Mouse (Mus musculus) mouse embryonic stem cell (cell line): ENCODE data around the gene Olfr934.

ENCODE experiments used
- in situ Hi-C, 2 experiments: fragments of 300-500 bp; cut with MboI; formaldehyde crosslinking; loops; 1 replicate in 1 of 2; 3 replicates in 1 of 2; pipeline ENCODE4 v1.14.3; 2019 to 2020; ENCODE audit warnings: low sequenced_read_pairs in 2 of 2, low pct_unique_long_range_greater_than_20kb in 1 of 2, mixed read lengths in 1 of 2; ENCODE audit not compliant: unreplicated experiment in 1 of 2

Olfr934 gene

DNA sequence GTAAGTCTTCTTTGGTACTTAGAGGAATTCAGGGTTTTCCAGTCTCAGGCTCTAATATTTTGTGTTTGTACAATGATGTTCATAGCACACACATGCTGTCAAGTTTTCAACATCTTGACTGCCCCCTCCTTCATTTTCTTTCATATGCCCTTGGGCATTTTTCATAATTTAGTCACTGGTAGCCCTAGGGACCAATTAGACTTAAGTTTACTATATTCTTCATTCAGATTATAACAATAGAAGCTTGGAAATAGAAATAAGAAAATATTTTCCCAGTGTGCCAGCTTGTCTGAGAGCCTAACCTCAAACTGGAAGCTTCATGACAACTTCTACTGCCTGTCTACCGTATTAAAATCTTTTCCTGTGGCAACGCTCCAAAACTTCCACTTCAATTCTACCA lies at the start of gene Olfr934:
Gene Olfr934 (minus strand): TSS at position 101 of the 400 bp plus-strand sequence.
- in situ Hi-C loops, result no loop called here

DNA sequence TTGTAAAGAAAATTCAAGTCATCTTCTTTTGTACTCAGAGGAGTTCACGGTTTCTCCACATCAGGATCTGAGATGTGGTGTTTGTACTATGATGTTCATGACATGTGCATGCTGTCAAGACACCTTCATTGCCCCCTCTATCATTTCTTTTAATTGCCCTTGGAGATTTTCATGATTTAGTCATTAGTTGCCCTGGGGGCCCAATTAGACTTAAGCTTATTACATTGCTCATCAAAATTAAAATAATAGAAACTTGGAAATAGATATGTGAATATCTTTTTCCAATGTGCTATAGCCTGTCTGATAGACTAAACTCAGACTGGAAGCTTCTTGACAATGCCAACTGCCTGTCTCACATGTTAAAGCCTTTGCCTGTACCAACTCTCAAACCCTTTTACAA lies 35.2 kb upstream of the Olfr934 start, which contains the start of gene Olfr146:
Gene Olfr146 (minus strand): TSS at position 101 of the 400 bp plus-strand sequence.
- in situ Hi-C loops, result no loop called here

- in situ Hi-C loops, result no loop called here
Measured at GRCm38 (mm10) chr9:38999583-38999982, 11.5 kb upstream of the Olfr934 start, which contains the start of gene Olfr935. Olfr935 (minus strand) TSS chr9:38999683.

DNA sequence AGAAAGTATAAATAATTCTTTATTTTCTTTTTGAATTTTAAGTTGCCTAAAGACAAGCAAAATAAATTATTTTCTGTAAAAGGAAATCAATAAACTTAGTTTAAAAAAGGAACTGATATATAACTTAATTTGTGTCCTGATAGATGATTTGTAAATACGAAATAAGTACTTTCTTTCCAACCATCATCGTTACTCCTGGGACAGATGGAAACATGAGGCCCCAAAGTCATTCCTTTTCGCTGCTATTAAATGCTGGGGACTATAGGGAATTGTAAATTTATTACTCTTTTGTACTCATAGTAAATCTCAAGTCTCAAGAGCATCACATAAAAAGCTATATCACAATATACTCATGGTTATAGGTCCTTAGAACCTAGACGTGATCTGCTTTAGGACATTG lies 16.1 kb downstream of the Olfr934 start, which contains the start of gene Olfr933:
Gene Olfr933 (plus strand): TSS at position 301 of the 400 bp plus-strand sequence.
- in situ Hi-C loops, result no loop called here

DNA sequence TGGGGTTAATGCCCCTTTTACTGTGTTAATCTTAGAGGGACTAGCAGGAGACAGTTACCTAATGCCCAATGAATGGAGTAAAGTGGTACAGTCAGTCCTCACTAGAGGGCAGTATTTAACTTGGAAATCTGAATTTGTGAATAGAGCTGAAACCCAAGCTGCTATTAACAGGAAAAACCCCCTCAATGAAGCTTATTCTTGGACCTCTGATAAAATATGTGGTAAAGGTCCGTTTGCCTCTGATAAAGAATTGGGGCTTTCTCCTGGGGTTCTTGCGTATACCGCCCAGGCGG lies 34.0 kb downstream of the Olfr934 start:
- in situ Hi-C loops, result no loop called here

- in situ Hi-C loops, result no loop called here
Measured at GRCm38 (mm10) chr9:38953401-38954123, 34.6 kb downstream of the Olfr934 start.
